Mouse (Mus musculus): ENCODE results near the gene Acbd4. TPM values are rescaled to one million over a fixed set of nuclear protein-coding genes. Genes with fewer than 3 reads are reported as not detected.

The Acbd4 gene
- polyA plus RNA-seq, 1 experiment from 2014 or later, result 54.4 TPM

GRCm38 (mm10) chr11:103160738-103161137 is 59.3 kb downstream of the Acbd4 start:
- no peaks in the 10 kb centered on the region for H3K9me3 ChIP-seq (replicated peaks; ENCODE audit: control insufficient read depth, low read length)
- no peak overlapping the region for H3K4me2 ChIP-seq (ENCODE audit: low read depth, low read length)
- no peak overlapping the region for H3K9ac ChIP-seq (ENCODE audit: low read depth, low read length)
- no peaks in the 10 kb centered on the region for H3K27me3 ChIP-seq (ENCODE audit: control insufficient read depth, insufficient read depth, low read depth, low read length)
- H3K27ac ChIP-seq (ENCODE audit: low read length), result no peak overlapping the region
- no peak for ATAC-seq (ENCODE audit: low read depth)
- H3K4me3 ChIP-seq (ENCODE audit: low read depth, low read length), result no peak overlapping the region
- WGBS (ENCODE audit: insufficient replicate concordance), result 72% methylated on average over 11 of the region's 11 CpGs
- no peaks in the 10 kb centered on the region for H3K36me3 ChIP-seq (ENCODE audit: control insufficient read depth, insufficient read depth)
- H3K4me1 ChIP-seq (ENCODE audit: control insufficient read depth, low read depth, low read length), result peaks cover 9% of the 10 kb centered on the region

GRCm38 (mm10) chr11:103161449-103161848 is 60.0 kb downstream of the Acbd4 start:
- peaks cover 9% of the 10 kb centered on the region for H3K4me1 ChIP-seq (ENCODE audit: control insufficient read depth, low read depth, low read length)

More at GRCm38 (mm10) chr11:103161449-103161848, 60.0 kb downstream of the Acbd4 start:
- no peak overlapping the region for H3K27ac ChIP-seq (ENCODE audit: low read length)
- no peak overlapping the region for H3K4me2 ChIP-seq (ENCODE audit: low read depth, low read length)
- no peaks in the 10 kb centered on the region for H3K9me3 ChIP-seq (replicated peaks; ENCODE audit: control insufficient read depth, low read length)
- ATAC-seq (ENCODE audit: low read depth), result no peak
- H3K27me3 ChIP-seq (ENCODE audit: control insufficient read depth, insufficient read depth, low read depth, low read length), result no peaks in the 10 kb centered on the region
- 72% methylated on average over 7 of the region's 7 CpGs for WGBS (ENCODE audit: insufficient replicate concordance)
- H3K36me3 ChIP-seq (ENCODE audit: control insufficient read depth, insufficient read depth), result no peaks in the 10 kb centered on the region
- H3K9ac ChIP-seq (ENCODE audit: low read depth, low read length), result no peak overlapping the region
- no peak overlapping the region for H3K4me3 ChIP-seq (ENCODE audit: low read depth, low read length)

Other genes with a start within 250 kb of the Acbd4 start
- gene Eftud2, start 220.7 kb upstream of the Acbd4 start, polyA plus RNA-seq (2015; fragmentation: Nextera tagmentation; extraction: Ambion mirVana), result 87.3 and 98.5 TPM in 2 replicates
- 0.93 and 1.2 TPM in 2 replicates for gene Ccdc103, start 220.5 kb upstream of the Acbd4 start, polyA plus RNA-seq (2015; fragmentation: Nextera tagmentation; extraction: Ambion mirVana)
- gene Fam187a, start 216.5 kb upstream of the Acbd4 start, polyA plus RNA-seq (2015; fragmentation: Nextera tagmentation; extraction: Ambion mirVana), result not detected in 2 replicates
- gene Gfap, start 200.8 kb upstream of the Acbd4 start, polyA plus RNA-seq (2015; fragmentation: Nextera tagmentation; extraction: Ambion mirVana), result 7.4 and 8.3 TPM in 2 replicates
- 10.9 and 11.0 TPM in 2 replicates for gene Kif18b, start 176.6 kb upstream of the Acbd4 start, polyA plus RNA-seq (2015; fragmentation: Nextera tagmentation; extraction: Ambion mirVana)
- gene C1ql1, start 155.0 kb upstream of the Acbd4 start, polyA plus RNA-seq (2015; fragmentation: Nextera tagmentation; extraction: Ambion mirVana), result 0.13 TPM in 1 of 2 replicates, not detected in the other
- 32.1 and 36.6 TPM in 2 replicates for gene Nmt1, start 73.5 kb upstream of the Acbd4 start, polyA plus RNA-seq (2015; fragmentation: Nextera tagmentation; extraction: Ambion mirVana)
- 22.9 and 29.0 TPM in 2 replicates for gene Dcakd, start 73.3 kb upstream of the Acbd4 start, polyA plus RNA-seq (2015; fragmentation: Nextera tagmentation; extraction: Ambion mirVana)
- gene Plcd3, start within 50 bp of the Acbd4 start, polyA plus RNA-seq (2015; fragmentation: Nextera tagmentation; extraction: Ambion mirVana), result 0.40 and 0.58 TPM in 2 replicates
- gene Hexim1, start 14.5 kb downstream of the Acbd4 start, polyA plus RNA-seq (2015; fragmentation: Nextera tagmentation; extraction: Ambion mirVana), result 1.7 and 1.9 TPM in 2 replicates
- 5.2 and 5.7 TPM in 2 replicates for gene Hexim2, start 30.7 kb downstream of the Acbd4 start, polyA plus RNA-seq (2015; fragmentation: Nextera tagmentation; extraction: Ambion mirVana)
- gene Fmnl1, start 69.4 kb downstream of the Acbd4 start, polyA plus RNA-seq (2015; fragmentation: Nextera tagmentation; extraction: Ambion mirVana), result 5.2 and 6.3 TPM in 2 replicates
- not detected in 2 replicates for gene 1700023F06Rik, start 106.9 kb downstream of the Acbd4 start, polyA plus RNA-seq (2015; fragmentation: Nextera tagmentation; extraction: Ambion mirVana)
- not detected in 2 replicates for gene Spata32, start 116.8 kb downstream of the Acbd4 start, polyA plus RNA-seq (2015; fragmentation: Nextera tagmentation; extraction: Ambion mirVana)
- gene Map3k14, start 165.8 kb downstream of the Acbd4 start, polyA plus RNA-seq (2015; fragmentation: Nextera tagmentation; extraction: Ambion mirVana), result 0.56 and 0.64 TPM in 2 replicates

Measured in liver, embryonic 16.5 days (tissue).